Mouse (Mus musculus): ENCODE results near the gene Cblc. TPM values are rescaled to one million over a fixed set of nuclear protein-coding genes. Genes with fewer than 3 reads are reported as not detected.
A peak's percentile ranks its signal among the peaks of the same experiment; 100 is the strongest.

The Cblc gene
- total and polyA plus RNA-seq, 2 experiments, result 17.8 to 23.0 TPM

DNA sequence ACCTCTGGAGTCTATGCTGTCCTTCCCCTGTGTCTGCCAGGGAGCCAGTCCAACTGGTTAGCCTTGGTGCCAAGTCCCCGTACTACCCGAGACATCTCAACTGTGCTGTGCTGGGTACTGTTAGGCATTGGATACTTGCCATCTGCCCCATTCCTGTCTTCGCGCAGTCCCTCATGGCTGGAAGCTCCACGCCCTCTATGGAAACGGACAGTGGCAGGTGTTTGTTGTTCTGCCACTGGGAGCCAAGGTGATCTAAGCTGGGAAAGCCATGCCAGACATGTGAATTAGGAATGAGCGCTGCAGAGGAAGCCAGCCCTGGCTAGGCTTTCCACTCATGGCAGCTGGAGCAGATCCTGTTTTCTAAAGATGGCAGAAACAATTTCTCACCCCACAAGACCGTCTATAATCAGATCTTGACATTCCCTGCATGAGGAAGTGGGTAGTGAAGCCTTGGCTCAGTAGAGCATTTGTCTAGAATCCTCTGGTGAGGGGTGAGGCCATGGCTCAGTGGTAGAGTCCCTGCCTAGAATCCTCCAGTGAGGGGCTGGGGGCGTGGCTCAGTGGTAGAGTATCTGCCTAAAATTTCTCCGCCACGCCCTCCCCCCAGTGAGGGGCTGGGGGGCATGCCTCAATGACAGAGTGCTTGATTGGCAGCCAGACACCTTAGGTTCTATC is 19.4 kb downstream of the Cblc start:
- Histone ChIP-seq H3K79me2 (ENCODE audit: control insufficient read depth, insufficient read depth, low read length) (no peaks in the 10 kb centered on the region), H3K27ac (replicated peaks; ENCODE audit: insufficient read depth, low read depth, low read length) (no peak overlapping the region), H3K4me3 (ENCODE audit: insufficient read depth, low read depth, low read length) (no peak overlapping the region), H3K4me1 (ENCODE audit: control insufficient read depth, insufficient read depth, low read length) (no peaks in the 10 kb centered on the region), H3K36me3 (ENCODE audit: control insufficient read depth, insufficient read depth, low read length) (no peaks in the 10 kb centered on the region), H3K27me3 (ENCODE audit: control insufficient read depth, insufficient read depth, low read length) (no peaks in the 10 kb centered on the region), H3K9ac (ENCODE audit: low read depth, low read length) (no peak overlapping the region)
- DNase-seq (ENCODE audit: extremely low read depth, low read depth, low spot score), result peak; percentile 55
- TF ChIP-seq CTCF (IDR thresholded peaks at IDR 0.05; ENCODE audit: low read depth, low read length) (no peak), POLR2A (IDR thresholded peaks at IDR 0.05; ENCODE audit: extremely low read depth, insufficient read depth, low read length) (no peak)
- WGBS, result 58% methylated on average over 11 of the region's 11 CpGs

DNA sequence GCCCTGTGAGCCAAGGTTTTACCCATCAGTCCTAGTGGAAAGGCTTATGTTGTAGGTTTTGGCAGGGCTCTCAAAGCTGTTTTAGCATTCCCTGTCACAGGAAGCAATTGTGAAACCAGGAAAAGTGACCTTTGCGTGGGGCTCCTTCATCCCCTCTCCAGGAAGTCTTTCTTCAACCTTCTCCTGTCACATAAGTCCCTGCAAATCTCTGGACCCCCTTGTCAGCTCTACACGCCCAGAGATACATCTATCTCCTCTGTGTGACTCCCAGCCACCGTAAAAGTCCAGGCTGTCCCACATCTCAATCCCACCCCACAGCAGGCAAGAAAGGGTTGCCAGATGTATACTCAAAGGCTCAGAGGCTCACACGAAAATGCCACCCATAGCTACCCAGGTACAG is 24.9 kb downstream of the Cblc start:
- H3K4me3 ChIP-seq (ENCODE audit: insufficient read depth, low read depth, low read length), result no peak overlapping the region
- H3K79me2 ChIP-seq (ENCODE audit: control insufficient read depth, insufficient read depth, low read length), result no peaks in the 10 kb centered on the region
- WGBS, result 66% methylated on average over 4 of the region's 4 CpGs
- H3K27ac ChIP-seq (replicated peaks; ENCODE audit: insufficient read depth, low read depth, low read length), result no peak overlapping the region
- no peak for DNase-seq (ENCODE audit: extremely low read depth, low read depth, low spot score)
- no peaks in the 10 kb centered on the region for H3K4me1 ChIP-seq (ENCODE audit: control insufficient read depth, insufficient read depth, low read length)
- TF ChIP-seq POLR2A (IDR thresholded peaks at IDR 0.05; ENCODE audit: extremely low read depth, insufficient read depth, low read length), result no peak
- no peak for TF ChIP-seq CTCF (IDR thresholded peaks at IDR 0.05; ENCODE audit: low read depth, low read length)
- H3K9ac ChIP-seq (ENCODE audit: low read depth, low read length), result no peak overlapping the region
- no peaks in the 10 kb centered on the region for H3K36me3 ChIP-seq (ENCODE audit: control insufficient read depth, insufficient read depth, low read length)
- no peaks in the 10 kb centered on the region for H3K27me3 ChIP-seq (ENCODE audit: control insufficient read depth, insufficient read depth, low read length)

DNA sequence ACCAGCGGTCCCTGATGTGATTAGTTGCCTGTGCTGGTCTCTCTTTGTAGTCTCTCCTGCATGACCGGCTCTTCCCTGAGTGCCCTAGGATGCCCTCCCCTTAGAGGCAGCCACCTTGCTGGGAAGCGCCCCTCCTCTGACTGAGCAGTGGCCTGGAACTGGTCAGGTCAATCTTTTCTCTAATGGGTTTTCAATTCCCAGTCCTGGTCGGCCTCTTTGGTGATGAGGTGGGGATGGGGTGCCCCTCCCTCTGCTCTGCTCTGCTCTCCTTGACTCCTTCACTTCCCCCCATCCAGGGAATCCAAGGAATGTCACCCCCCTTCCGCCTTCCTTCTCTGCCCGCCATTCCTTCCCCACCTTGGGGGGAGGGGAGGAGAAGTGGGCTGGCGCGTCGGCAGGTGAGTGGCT is 25.6 kb downstream of the Cblc start, which contains the start of gene Bcam:
Gene Bcam, minus strand, starts transcription at position 33 of the 408 bp plus-strand sequence.
- Histone ChIP-seq H3K27me3 (ENCODE audit: control insufficient read depth, insufficient read depth, low read length) (no peaks in the 10 kb centered on the region), H3K36me3 (ENCODE audit: control insufficient read depth, insufficient read depth, low read length) (no peaks in the 10 kb centered on the region), H3K4me1 (ENCODE audit: control insufficient read depth, insufficient read depth, low read length) (no peaks in the 10 kb centered on the region), H3K4me3 (ENCODE audit: insufficient read depth, low read depth, low read length) (peak within 1 kb of the TSS; percentile 50), H3K27ac (replicated peaks; ENCODE audit: insufficient read depth, low read depth, low read length) (no peak within 1 kb of the TSS), H3K9ac (ENCODE audit: low read depth, low read length) (peak within 1 kb of the TSS; percentile 60), H3K79me2 (ENCODE audit: control insufficient read depth, insufficient read depth, low read length) (no peaks in the 10 kb centered on the region)
- DNase-seq (ENCODE audit: extremely low read depth, low read depth, low spot score), result no peak
- 27% methylated on average over 9 of the region's 9 CpGs for WGBS
- TF ChIP-seq POLR2A (IDR thresholded peaks at IDR 0.05; ENCODE audit: extremely low read depth, insufficient read depth, low read length) (no peak), CTCF (IDR thresholded peaks at IDR 0.05; ENCODE audit: low read depth, low read length) (no peak)

DNA sequence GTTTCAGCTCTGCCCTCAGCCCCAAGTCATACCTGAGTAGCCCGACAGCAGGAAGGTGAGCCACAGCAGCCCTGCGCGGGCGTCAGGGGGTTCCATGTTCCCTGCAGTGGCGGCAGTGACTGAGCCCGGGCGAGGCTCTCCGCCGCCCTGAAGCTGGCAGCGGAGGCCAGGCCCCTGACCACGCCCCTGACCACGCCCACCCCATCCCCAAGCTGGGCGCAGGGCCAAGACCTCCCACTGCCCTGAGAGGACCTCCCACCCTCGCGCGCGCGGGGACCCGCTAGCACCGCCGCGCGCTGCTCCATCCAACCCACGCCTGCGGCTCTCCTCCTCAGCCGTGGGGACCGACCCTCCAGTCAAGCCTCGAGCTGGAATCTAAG is 26.2 kb downstream of the Cblc start:
- Histone ChIP-seq H3K9ac (ENCODE audit: low read depth, low read length) (peak overlapping the region; percentile 60), H3K79me2 (ENCODE audit: control insufficient read depth, insufficient read depth, low read length) (no peaks in the 10 kb centered on the region), H3K27ac (replicated peaks; ENCODE audit: insufficient read depth, low read depth, low read length) (no peak overlapping the region), H3K4me1 (ENCODE audit: control insufficient read depth, insufficient read depth, low read length) (no peaks in the 10 kb centered on the region), H3K36me3 (ENCODE audit: control insufficient read depth, insufficient read depth, low read length) (no peaks in the 10 kb centered on the region), H3K4me3 (ENCODE audit: insufficient read depth, low read depth, low read length) (peak overlapping the region; percentile 50), H3K27me3 (ENCODE audit: control insufficient read depth, insufficient read depth, low read length) (no peaks in the 10 kb centered on the region)
- DNase-seq (ENCODE audit: extremely low read depth, low read depth, low spot score), result no peak
- 1% methylated on average over 28 of the region's 28 CpGs for WGBS
- no peak for TF ChIP-seq CTCF (IDR thresholded peaks at IDR 0.05; ENCODE audit: low read depth, low read length)
- TF ChIP-seq POLR2A (IDR thresholded peaks at IDR 0.05; ENCODE audit: extremely low read depth, insufficient read depth, low read length), result no peak

DNA sequence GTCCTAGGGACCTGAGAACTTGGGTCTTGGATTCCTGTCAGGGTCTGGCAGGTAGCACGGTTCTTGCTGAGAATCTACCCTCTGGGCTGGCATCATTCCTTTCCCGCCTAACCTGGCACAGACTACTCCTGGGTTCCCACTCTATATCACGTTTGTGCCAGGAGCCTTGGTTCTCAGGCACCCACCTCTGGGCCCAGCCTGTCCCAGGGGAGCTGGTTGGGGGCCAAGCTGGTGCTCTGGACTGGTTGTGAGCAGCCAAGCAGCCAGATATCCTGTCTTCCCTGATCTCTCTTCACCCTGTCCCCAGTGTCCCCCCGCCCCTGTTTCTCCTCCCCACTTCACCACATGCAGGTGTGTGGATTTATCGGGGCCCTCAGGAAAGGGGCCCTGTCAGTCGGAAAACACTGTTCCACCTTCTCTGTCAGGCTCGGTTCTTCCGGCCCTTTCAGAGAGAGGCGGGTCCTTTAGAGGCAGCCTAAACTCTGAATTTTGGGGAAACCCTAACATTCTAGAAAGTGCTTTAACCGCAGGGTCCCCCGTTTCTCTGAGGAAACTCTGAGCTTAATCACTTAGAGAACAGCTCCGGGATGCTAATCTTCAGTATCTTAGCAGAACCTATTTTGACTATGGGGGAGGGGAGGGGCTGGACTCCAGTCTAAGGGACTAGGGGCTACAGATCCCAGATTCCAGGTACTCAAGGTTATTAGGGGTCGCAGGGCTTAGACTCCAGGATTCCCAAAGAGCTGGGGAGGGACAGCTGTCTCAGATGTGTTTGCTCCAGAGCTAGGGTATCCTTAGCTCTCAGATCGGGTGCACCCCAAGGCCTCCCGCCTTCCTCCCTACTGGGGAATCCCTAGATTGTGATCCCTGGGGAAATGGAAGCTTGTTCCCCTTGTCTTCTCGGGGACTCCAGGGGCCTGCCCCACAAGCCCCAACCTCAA is 26.9 kb downstream of the Cblc start:
- no peak for TF ChIP-seq CTCF (IDR thresholded peaks at IDR 0.05; ENCODE audit: low read depth, low read length)
- TF ChIP-seq POLR2A (IDR thresholded peaks at IDR 0.05; ENCODE audit: extremely low read depth, insufficient read depth, low read length), result no peak
- Histone ChIP-seq H3K9ac (ENCODE audit: low read depth, low read length) (peak overlapping the region; percentile 60), H3K36me3 (ENCODE audit: control insufficient read depth, insufficient read depth, low read length) (no peaks in the 10 kb centered on the region), H3K27ac (replicated peaks; ENCODE audit: insufficient read depth, low read depth, low read length) (no peak overlapping the region), H3K4me3 (ENCODE audit: insufficient read depth, low read depth, low read length) (peak overlapping the region; percentile 50), H3K27me3 (ENCODE audit: control insufficient read depth, insufficient read depth, low read length) (no peaks in the 10 kb centered on the region), H3K4me1 (ENCODE audit: control insufficient read depth, insufficient read depth, low read length) (no peaks in the 10 kb centered on the region), H3K79me2 (ENCODE audit: control insufficient read depth, insufficient read depth, low read length) (no peaks in the 10 kb centered on the region)
- 29% methylated on average over 16 of the region's 16 CpGs for WGBS
- no peak for DNase-seq (ENCODE audit: extremely low read depth, low read depth, low spot score)
